Mouse (Mus musculus) layer of hippocampus, postnatal 14 days (tissue): ENCODE results near the gene Il4ra. TPM values are rescaled to one million over a fixed set of nuclear protein-coding genes. Genes with fewer than 3 reads are reported as not detected.

ENCODE experiments used
- DNase-seq, 2 experiments: peaks; one replicate each; pipeline ENCODE4 v3.0.0; 2021 to 2022; ENCODE audit warnings: low spot score in 2 of 2, mixed read lengths in 1 of 2
- total RNA-seq, 2 experiments: library from RNA; stranded (reverse); gene quantifications; 2 replicates each; pipeline ENCODE4 v1.2.3; 2021

Gene Il4ra
- total RNA-seq, 2 experiments from 2014 or later: 4.6 to 5.1 TPM

- DNase-seq: no peak
Measured at GRCm38 (mm10) chr7:125625219-125625618, 73.3 kb downstream of the Il4ra start.

GRCm38 (mm10) chr7:125625829-125626228, 73.9 kb downstream of the Il4ra start:
- no peak for DNase-seq

Other genes with a start within 250 kb of the Il4ra start
- gene Kdm8, start 107.4 kb upstream of the Il4ra start, total RNA-seq: 1 to 10 TPM; 3.4 to 4.7 TPM
- gene Nsmce1, start 60.5 kb upstream of the Il4ra start, total RNA-seq: 10 to 100 TPM; 16.7 to 17.8 TPM
- 1 to 10 TPM in 1 of 2 experiments, under 1 TPM in 1; 0.93 to 1.1 TPM for gene Il21r, start 51.3 kb downstream of the Il4ra start, total RNA-seq
- 10 to 100 TPM; 88.8 to 94.2 TPM for gene Gtf3c1, start 155.7 kb downstream of the Il4ra start, total RNA-seq
- gene D430042O09Rik, start 155.8 kb downstream of the Il4ra start, total RNA-seq: 10 to 100 TPM; 26.5 to 27.6 TPM